Mouse (Mus musculus) heart, adult 2 months (tissue): ENCODE results near the gene Tiam1. TPM values are rescaled to one million over a fixed set of nuclear protein-coding genes. Genes with fewer than 3 reads are reported as not detected.

Experiments
- DNase-seq, 2 experiments: peaks; one replicate each; pipeline ENCODE4 v3.0.0; 2021
- H3K27ac ChIP-seq: fragments of 200-600 bp; 2 replicates; pipeline ENCODE4 v1.8.1; 2022
- H3K27me3 ChIP-seq: fragments of 200-500 bp; 2 replicates; pipeline ENCODE4 v1.6.1; 2012; ENCODE audit warnings: mild to moderate bottlenecking, low read length, inconsistent platforms, mixed read lengths; ENCODE audit not compliant: control insufficient read depth, insufficient read depth
- H3K36me3 ChIP-seq: fragments of 200-500 bp; 2 replicates; pipeline ENCODE4 v1.6.1; 2012; ENCODE audit warnings: low read length, inconsistent platforms; ENCODE audit not compliant: control insufficient read depth, insufficient read depth
- H3K4me1 ChIP-seq: fragments of 200-500 bp; 2 replicates; pipeline ENCODE4 v1.6.1; 2011; ENCODE audit warnings: low read length; ENCODE audit not compliant: control insufficient read depth, insufficient read depth
- H3K4me3 ChIP-seq: fragments of 200-600 bp; 2 replicates; pipeline ENCODE4 v1.8.1; 2022
- H3K79me2 ChIP-seq: fragments of 200-500 bp; replicated peaks from 2 replicates; pipeline ENCODE4 v1.6.1; 2012; ENCODE audit warnings: mild to moderate bottlenecking, inconsistent platforms, low read length, moderate library complexity, mixed read lengths; ENCODE audit not compliant: control insufficient read depth, insufficient read depth
- H3K9ac ChIP-seq: fragments of 200-500 bp; 2 replicates; pipeline ENCODE4 v1.6.1; 2012; ENCODE audit warnings: low read depth, mild to moderate bottlenecking, control low read depth, inconsistent platforms, low read length, mixed read lengths
- CTCF ChIP-seq: fragments of 200-600 bp; IDR thresholded peaks from 2 replicates; pipeline ENCODE4 v1.8.1; 2022; ENCODE audit warnings: antibody characterized with exemption, mild to moderate bottlenecking, moderate library complexity
- EP300 ChIP-seq: fragments of 200-500 bp; IDR thresholded peaks from 2 replicates; pipeline ENCODE4 v1.6.1; 2011; ENCODE audit warnings: low read depth, low read length, control low read depth; ENCODE audit not compliant: insufficient read depth
- POLR2A ChIP-seq: fragments of 200-500 bp; IDR thresholded peaks from 2 replicates; pipeline ENCODE4 v1.6.1; 2011; ENCODE audit warnings: mild to moderate bottlenecking, low read depth, low read length, control low read depth; ENCODE audit not compliant: insufficient read depth
- WGBS: fragments of 180-500 bp; shearing (Covaris S2); methylation state at CpG from one replicate; pipeline ENCODE4 v1.1.7; 2018; 5-methylcytosine and 5-hydroxymethylcytosine counted together
- intact Hi-C: fragments of 180-260 bp; cut with DNase I; formaldehyde crosslinking; loops from one replicate; pipeline ENCODE4 v1.15.1; 2025
- polyA plus RNA-seq: library from polyadenylated mRNA; depleted of rRNA; stranded (reverse); fragments of >200 nt; gene quantifications from 2 replicates; pipeline ENCODE4 v1.2.3, GENCODE M21; 2012
- total RNA-seq, 2 experiments: library from RNA; stranded (reverse); gene quantifications; 2 replicates each; pipeline ENCODE4 v1.2.3; 2021

The Tiam1 gene
- total and polyA plus RNA-seq, 3 experiments: 2.3 to 7.9 (median 4.4) TPM

DNA sequence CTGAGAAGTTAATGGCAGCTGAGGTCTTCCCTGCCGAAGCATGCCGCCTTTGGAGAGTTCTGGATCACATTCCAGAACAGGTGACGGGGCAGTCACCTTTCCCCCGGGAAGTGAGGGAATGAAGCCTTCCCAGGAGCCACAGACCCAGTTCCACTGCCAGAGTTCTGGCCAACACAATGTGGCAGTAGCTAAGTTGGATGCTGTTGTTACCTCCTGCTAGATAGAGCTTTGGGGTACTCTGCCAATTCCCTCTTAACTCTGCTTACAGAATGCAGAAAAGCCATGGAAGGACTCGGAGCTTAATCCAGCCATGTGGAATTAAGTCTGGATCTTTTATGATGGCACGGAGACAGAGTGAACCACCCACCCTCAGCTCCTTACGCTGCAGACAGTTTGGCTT, 209.6 kb downstream of the Tiam1 start:
- WGBS: 82% methylated on average over 7 of the region's 7 CpGs
- H3K27me3 ChIP-seq: no peaks in the 10 kb centered on the region
- no peak for DNase-seq
- H3K79me2 ChIP-seq: no peaks in the 10 kb centered on the region
- H3K36me3 ChIP-seq: no peaks in the 10 kb centered on the region
- H3K27ac ChIP-seq: no peak overlapping the region
- TF ChIP-seq POLR2A (no peak), CTCF (no peak), EP300 (no peak)
- intact Hi-C loops: no loop called here
- no peaks in the 10 kb centered on the region for H3K4me1 ChIP-seq
- no peak overlapping the region for H3K4me3 ChIP-seq
- no peak overlapping the region for H3K9ac ChIP-seq

DNA sequence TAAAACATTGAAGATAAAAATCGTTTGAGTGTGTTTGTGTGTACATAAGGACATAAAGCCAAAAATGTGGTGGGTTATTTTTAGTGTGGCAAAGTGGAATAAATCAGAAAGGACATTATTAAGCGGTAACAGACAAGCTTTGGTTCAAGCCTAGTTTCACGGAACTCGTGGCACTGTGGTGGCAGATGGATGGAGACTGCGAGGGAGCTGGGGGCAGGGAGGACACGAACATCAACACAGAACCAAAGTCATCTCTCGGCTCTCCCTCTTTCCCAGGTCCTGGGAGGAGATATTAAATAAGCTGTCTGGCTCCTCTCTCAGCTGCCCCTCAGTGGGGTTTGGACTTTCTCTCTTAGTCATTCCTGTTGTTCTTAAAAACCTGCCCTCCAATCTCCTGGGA, 215.0 kb downstream of the Tiam1 start:
- no peak overlapping the region for H3K27ac ChIP-seq
- no peak overlapping the region for H3K4me3 ChIP-seq
- DNase-seq: no peak
- WGBS: 85% methylated on average over 7 of the region's 7 CpGs
- no peaks in the 10 kb centered on the region for H3K36me3 ChIP-seq
- no peak overlapping the region for H3K9ac ChIP-seq
- no peaks in the 10 kb centered on the region for H3K27me3 ChIP-seq
- intact Hi-C loops: no loop called here
- TF ChIP-seq EP300 (no peak), CTCF (no peak), POLR2A (no peak)
- no peaks in the 10 kb centered on the region for H3K79me2 ChIP-seq
- no peaks in the 10 kb centered on the region for H3K4me1 ChIP-seq

DNA sequence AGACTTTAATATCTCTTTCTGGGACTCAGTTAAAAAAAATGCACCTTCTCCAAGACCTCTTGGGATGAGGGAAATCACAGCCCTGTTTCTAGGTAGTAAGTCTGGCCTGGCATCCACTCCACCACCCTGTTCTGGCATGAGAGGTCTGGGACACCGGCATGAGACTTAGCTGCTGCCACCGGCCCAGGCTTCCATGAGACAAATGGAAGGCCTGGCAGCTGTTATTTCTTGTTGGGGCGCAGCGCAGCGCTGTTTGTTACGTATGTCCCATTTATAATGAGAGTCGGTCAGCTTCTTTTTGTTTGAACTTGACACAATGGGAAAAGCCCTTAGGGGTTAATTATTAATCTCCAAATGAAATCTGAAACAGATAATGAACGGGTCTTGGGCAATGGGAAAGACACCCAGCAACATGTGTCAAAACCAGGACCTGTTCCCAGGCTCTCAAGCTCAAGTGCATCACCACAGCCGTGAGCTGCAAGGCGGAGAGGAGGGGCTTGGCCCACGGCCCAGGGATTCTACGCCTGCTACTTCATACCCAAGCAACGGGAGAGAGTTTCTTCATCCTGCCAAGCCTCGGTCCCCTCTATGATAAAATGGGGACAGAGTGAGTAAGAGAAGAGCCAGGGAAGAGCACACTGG, 219.2 kb downstream of the Tiam1 start:
- WGBS: 48% methylated on average over 14 of the region's 14 CpGs
- Histone ChIP-seq H3K27me3 (no peaks in the 10 kb centered on the region), H3K36me3 (no peaks in the 10 kb centered on the region), H3K79me2 (no peaks in the 10 kb centered on the region), H3K27ac (no peak overlapping the region), H3K9ac (no peak overlapping the region), H3K4me1 (no peaks in the 10 kb centered on the region), H3K4me3 (no peak overlapping the region)
- TF ChIP-seq EP300 (no peak), POLR2A (no peak), CTCF (no peak)
- DNase-seq: peak; percentile 51
- intact Hi-C loops: no loop called here

DNA sequence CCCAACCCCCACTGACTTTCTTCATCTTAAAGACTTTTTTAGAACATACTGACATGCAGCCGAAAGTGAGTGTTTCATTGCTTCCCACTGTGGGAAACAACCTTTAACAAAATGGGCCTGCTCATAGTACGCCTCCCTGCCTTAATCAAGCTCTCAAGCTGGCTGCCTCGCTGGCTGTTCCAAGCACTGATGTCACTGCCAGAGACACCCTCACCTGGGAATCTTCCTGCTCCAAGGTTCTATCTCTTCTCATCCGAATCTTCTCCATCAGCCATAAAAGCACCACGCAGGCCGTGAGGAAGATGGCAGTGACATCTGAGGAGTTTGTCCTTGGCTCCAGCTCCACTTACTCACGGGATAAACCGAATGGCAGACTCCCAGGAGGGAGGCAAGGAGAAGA, 220.3 kb downstream of the Tiam1 start:
- no peak for TF ChIP-seq CTCF
- TF ChIP-seq EP300: no peak
- no peak for TF ChIP-seq POLR2A
- Histone ChIP-seq H3K9ac (no peak overlapping the region), H3K79me2 (no peaks in the 10 kb centered on the region), H3K27me3 (no peaks in the 10 kb centered on the region; the same call in 1 of the 2 replicates), H3K27ac (no peak overlapping the region), H3K4me3 (no peak overlapping the region), H3K36me3 (no peaks in the 10 kb centered on the region), H3K4me1 (no peaks in the 10 kb centered on the region)
- no peak for DNase-seq
- WGBS: 86% methylated on average over 8 of the region's 8 CpGs
- intact Hi-C loops: no loop called here

DNA sequence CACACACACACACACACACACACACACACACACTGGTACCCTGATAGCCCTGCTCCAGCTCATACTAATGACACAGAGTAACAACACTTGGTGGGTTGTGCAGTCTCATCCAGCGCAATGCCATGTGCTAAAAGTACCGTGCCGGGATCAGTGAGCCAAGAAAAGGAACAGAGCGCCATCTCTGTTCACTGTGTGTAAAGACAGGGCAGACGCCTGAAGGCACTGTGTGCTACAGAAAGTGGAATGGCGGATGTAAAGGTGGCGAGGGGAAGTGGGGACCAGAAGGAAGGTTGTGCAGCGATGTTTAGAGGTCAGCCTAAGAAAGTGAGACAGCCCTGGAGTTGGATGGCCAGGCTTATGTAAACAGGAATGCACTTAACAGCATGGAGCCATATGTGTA, 221.1 kb downstream of the Tiam1 start:
- H3K9ac ChIP-seq: no peak overlapping the region
- TF ChIP-seq POLR2A (no peak), EP300 (no peak)
- H3K4me3 ChIP-seq: no peak overlapping the region
- WGBS: 90% methylated on average over 8 of the region's 8 CpGs
- intact Hi-C loops: no loop called here
- H3K27me3 ChIP-seq: no peaks in the 10 kb centered on the region; the same call in 1 of the 2 replicates
- no peak overlapping the region for H3K27ac ChIP-seq
- H3K36me3 ChIP-seq: no peaks in the 10 kb centered on the region
- no peak for DNase-seq
- H3K4me1 ChIP-seq: no peaks in the 10 kb centered on the region
- no peaks in the 10 kb centered on the region for H3K79me2 ChIP-seq

DNA sequence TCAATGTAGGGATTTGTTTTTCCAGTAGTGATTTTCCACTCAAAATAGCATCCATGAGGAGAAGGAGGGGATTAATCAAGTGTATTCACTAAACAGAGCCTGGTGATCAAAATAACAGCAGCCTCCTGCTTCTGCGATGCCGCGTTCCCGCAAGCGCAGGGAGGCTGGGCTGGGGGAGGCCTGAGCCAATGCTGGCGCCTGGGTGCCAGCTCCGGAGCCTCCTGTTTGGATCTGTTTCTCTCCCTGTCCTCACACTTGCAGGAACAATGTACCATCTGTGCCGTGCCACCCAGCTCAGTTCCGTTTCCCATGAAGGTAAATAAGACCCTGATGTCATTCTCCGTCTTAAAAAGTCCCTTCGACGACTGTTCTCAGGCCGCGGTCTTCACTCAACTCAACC, 222.2 kb downstream of the Tiam1 start:
- TF ChIP-seq POLR2A: no peak
- H3K79me2 ChIP-seq: no peaks in the 10 kb centered on the region
- no peak overlapping the region for H3K9ac ChIP-seq
- no peak overlapping the region for H3K4me3 ChIP-seq
- intact Hi-C loops: no loop called here
- no peaks in the 10 kb centered on the region for H3K36me3 ChIP-seq
- 91% methylated on average over 14 of the region's 14 CpGs for WGBS
- no peak overlapping the region for H3K27ac ChIP-seq
- H3K27me3 ChIP-seq: no peaks in the 10 kb centered on the region; the same call in 1 of the 2 replicates
- no peaks in the 10 kb centered on the region for H3K4me1 ChIP-seq
- DNase-seq: no peak
